8 mouse cellular contexts compared by ENCODE assay signal in genomic region chr11:4946947-4947812, GRCm38 (mm10). TPM values are rescaled to one million over a fixed set of nuclear protein-coding genes. Genes with fewer than 3 reads are reported as not detected.
DNase-seq lines count a peak whose midpoint lies in the region; ATAC-seq and TF ChIP-seq lines count a peak whose summit lies in the region.

No protein-coding gene starts in this region.

- peaks cover 70% of the 10 kb centered on the region for H3K27me3 ChIP-seq in embryonic facial prominence, embryonic 14.5 days (replicated peaks; ENCODE audit: control insufficient read depth, insufficient read depth, low read length)
- H3K27me3 ChIP-seq in liver, postnatal 0 days (ENCODE audit: insufficient read depth, low read length) = peaks cover 74% of the 10 kb centered on the region
- H3K27me3 ChIP-seq in neural tube, embryonic 14.5 days (ENCODE audit: control insufficient read depth, insufficient read depth, low read length) = peaks cover 57% of the 10 kb centered on the region

- H3K9me3 ChIP-seq in embryonic facial prominence, embryonic 14.5 days (ENCODE audit: control insufficient read depth, low read length) = no peaks in the 10 kb centered on the region
- no peaks in the 10 kb centered on the region for H3K9me3 ChIP-seq in liver, postnatal 0 days (ENCODE audit: low read length)
- no peaks in the 10 kb centered on the region for H3K9me3 ChIP-seq in neural tube, embryonic 14.5 days (ENCODE audit: control insufficient read depth, low read length)

- peak; percentile 57 for TF ChIP-seq CTCF in layer of hippocampus, adult 2 months (conservative IDR thresholded peaks at IDR 0.05)
- peak; percentile 45 for TF ChIP-seq CTCF in liver, postnatal 0 days (IDR thresholded peaks at IDR 0.05; ENCODE audit: low read depth)

- TF ChIP-seq EP300 in liver, postnatal 0 days (IDR thresholded peaks at IDR 0.05; ENCODE audit: low read depth) = no peak

- DNase-seq in A20 (ENCODE audit: low read depth, low spot score) = peak; percentile 97
- DNase-seq in embryonic facial prominence, embryonic 14.5 days (ENCODE audit: low spot score) = peak; percentile 68
- DNase-seq in heart, postnatal 4 days = peak; percentile 32
- DNase-seq in layer of hippocampus, adult 2 months (ENCODE audit: low spot score in 2 of 2) = peak; percentile 77 to 89
- peak; percentile 35 for DNase-seq in liver, postnatal 0 days
- DNase-seq in testis, postnatal 14 days (ENCODE audit: low spot score) = peak; percentile 84

- H3K4me3 ChIP-seq in embryonic facial prominence, embryonic 14.5 days (ENCODE audit: low read depth, low read length) = peak overlapping the region; percentile 54
- H3K4me3 ChIP-seq in layer of hippocampus, adult 2 months = peak overlapping the region; percentile 73
- H3K4me3 ChIP-seq in liver, postnatal 0 days (ENCODE audit: low read depth, low read length) = peak overlapping the region; percentile 51
- peak overlapping the region; percentile 70 for H3K4me3 ChIP-seq in neural tube, embryonic 14.5 days (ENCODE audit: low read depth, low read length)

- peak overlapping the region; percentile 40 for H3K9ac ChIP-seq in embryonic facial prominence, embryonic 14.5 days (ENCODE audit: low read depth, low read length)
- no peak overlapping the region for H3K9ac ChIP-seq in liver, postnatal 0 days (replicated peaks)
- peak overlapping the region; percentile 85 for H3K9ac ChIP-seq in neural tube, embryonic 14.5 days (replicated peaks; ENCODE audit: low read depth, low read length)

- 0% methylated on average over 41 of the region's 120 CpGs for WGBS in embryonic facial prominence, embryonic 14.5 days
- under 1% methylated on average over 91 of the region's 120 CpGs for WGBS in liver, postnatal 0 days (ENCODE audit: insufficient replicate concordance)
- WGBS in neural tube, embryonic 14.5 days = under 1% methylated on average over 96 of the region's 120 CpGs

- H3K36me3 ChIP-seq in embryonic facial prominence, embryonic 14.5 days (ENCODE audit: control insufficient read depth, insufficient read depth, low read length) = no peaks in the 10 kb centered on the region
- H3K36me3 ChIP-seq in liver, postnatal 0 days (replicated peaks; ENCODE audit: insufficient read depth, low read length) = no peaks in the 10 kb centered on the region
- H3K36me3 ChIP-seq in neural tube, embryonic 14.5 days (ENCODE audit: control insufficient read depth, insufficient read depth, low read length) = 0 out of 2 replicates have a peak, but pooled peaks cover 3% of the 10 kb centered on the region

- peaks cover 8% of the 10 kb centered on the region for H3K4me1 ChIP-seq in embryonic facial prominence, embryonic 14.5 days (ENCODE audit: control insufficient read depth, insufficient read depth, low read length)
- H3K4me1 ChIP-seq in liver, postnatal 0 days (ENCODE audit: insufficient read depth) = peaks cover 14% of the 10 kb centered on the region
- H3K4me1 ChIP-seq in neural tube, embryonic 14.5 days (ENCODE audit: control insufficient read depth, insufficient read depth, low read length) = peaks cover 8% of the 10 kb centered on the region

- peak; percentile 87 for ATAC-seq in activated CD4-positive, CD25-positive, alpha-beta regulatory T cell, adult 4 months
- ATAC-seq in embryonic facial prominence, embryonic 14.5 days (ENCODE audit: low read depth) = peak; percentile 90
- ATAC-seq in liver, postnatal 0 days = peak; percentile 48
- peak; percentile 92 for ATAC-seq in neural tube, embryonic 14.5 days (ENCODE audit: low read depth)

- H3K4me2 ChIP-seq in embryonic facial prominence, embryonic 14.5 days (ENCODE audit: low read depth, low read length) = peak overlapping the region; percentile 88
- H3K4me2 ChIP-seq in liver, postnatal 0 days (ENCODE audit: low read depth, low read length) = peak overlapping the region; percentile 76
- peak overlapping the region; percentile 70 for H3K4me2 ChIP-seq in neural tube, embryonic 14.5 days (ENCODE audit: low read depth, low read length)

- H3K27ac ChIP-seq in embryonic facial prominence, embryonic 14.5 days (replicated peaks; ENCODE audit: low read depth, low read length) = no peak overlapping the region
- H3K27ac ChIP-seq in layer of hippocampus, adult 2 months = peak overlapping the region; percentile 93
- no peak overlapping the region for H3K27ac ChIP-seq in liver, postnatal 0 days (ENCODE audit: low read depth)
- H3K27ac ChIP-seq in neural tube, embryonic 14.5 days (ENCODE audit: low read depth, low read length) = peak overlapping the region; percentile 90

RNA-seq across cellular contexts. Expression of gene Nefh, which starts 0.7 kb away (rescaled TPM):
- polyA plus RNA-seq in activated CD4-positive, CD25-positive, alpha-beta regulatory T cell, adult 4 months (2017; shearing (Covaris generic)) = 1 to 10 TPM; 6.5 to 9.2 TPM
- 1.6 and 1.7 TPM in 2 replicates for polyA plus RNA-seq in embryonic facial prominence, embryonic 14.5 days (2014; fragmentation: Nextera tagmentation; extraction: Ambion mirVana)
- not detected for total RNA-seq in heart, postnatal 4 days (2021)
- total RNA-seq in layer of hippocampus, adult 2 months (2021) = 10 to 100 TPM; 37.2 to 38.0 TPM
- polyA plus RNA-seq in liver, postnatal 0 days (2015; fragmentation: Nextera tagmentation; extraction: Ambion mirVana) = 0.16 and 0.18 TPM in 2 replicates
- polyA plus RNA-seq in neural tube, embryonic 14.5 days (2014; fragmentation: Nextera tagmentation; extraction: Ambion mirVana) = 17.5 and 19.2 TPM in 2 replicates

RNA-seq across cellular contexts. Expression of gene Ap1b1, which starts 39.4 kb away (rescaled TPM):
- 10 to 100 TPM; 51.9 to 60.4 TPM for polyA plus RNA-seq in activated CD4-positive, CD25-positive, alpha-beta regulatory T cell, adult 4 months (2017; shearing (Covaris generic))
- 48.9 and 57.1 TPM in 2 replicates for polyA plus RNA-seq in embryonic facial prominence, embryonic 14.5 days (2014; fragmentation: Nextera tagmentation; extraction: Ambion mirVana)
- total RNA-seq in heart, postnatal 4 days (2021) = 10 to 100 TPM; 45.6 to 45.7 TPM
- total RNA-seq in layer of hippocampus, adult 2 months (2021) = 100 to 1,000 TPM; 144 to 147 TPM
- 40.7 and 46.3 TPM in 2 replicates for polyA plus RNA-seq in liver, postnatal 0 days (2015; fragmentation: Nextera tagmentation; extraction: Ambion mirVana)
- 94.9 and 105 TPM in 2 replicates for polyA plus RNA-seq in neural tube, embryonic 14.5 days (2014; fragmentation: Nextera tagmentation; extraction: Ambion mirVana)

RNA-seq across cellular contexts. Expression of gene Thoc5, which starts 52.1 kb away (rescaled TPM):
- polyA plus RNA-seq in activated CD4-positive, CD25-positive, alpha-beta regulatory T cell, adult 4 months (2017; shearing (Covaris generic)) = 10 to 100 TPM; 31.6 to 45.2 TPM
- polyA plus RNA-seq in embryonic facial prominence, embryonic 14.5 days (2014; fragmentation: Nextera tagmentation; extraction: Ambion mirVana) = 27.9 and 32.3 TPM in 2 replicates
- total RNA-seq in heart, postnatal 4 days (2021) = 10 to 100 TPM; 22.4 to 23.8 TPM
- 10 to 100 TPM; 37.0 to 41.2 TPM for total RNA-seq in layer of hippocampus, adult 2 months (2021)
- polyA plus RNA-seq in liver, postnatal 0 days (2015; fragmentation: Nextera tagmentation; extraction: Ambion mirVana) = 7.8 and 8.3 TPM in 2 replicates
- polyA plus RNA-seq in neural tube, embryonic 14.5 days (2014; fragmentation: Nextera tagmentation; extraction: Ambion mirVana) = 53.2 and 56.4 TPM in 2 replicates

Comparison
In these comparisons a context has a peak if more than half of its experiments do, and no peak if none do; other contexts are left out.
1. DNase-seq: peak in every context shown above with its lines; median percentile 97 in A20; 84 in testis, postnatal 14 days; 83 in layer of hippocampus, adult 2 months; 68 in embryonic facial prominence, embryonic 14.5 days; 35 in liver, postnatal 0 days; 32 in heart, postnatal 4 days.
2. H3K27ac ChIP-seq: peak in layer of hippocampus, adult 2 months (single experiment) and neural tube, embryonic 14.5 days (single experiment); none in embryonic facial prominence, embryonic 14.5 days (single experiment) and liver, postnatal 0 days (single experiment).
3. Peak in every context shown above with its lines, with median percentiles within 50 percentile points of each other: ATAC-seq, H3K4me2 ChIP-seq and H3K4me3 ChIP-seq.